Mouse (Mus musculus) heart, postnatal 25 days (tissue): ENCODE measurements around the gene C2cd4b. TPM values are rescaled to one million over a fixed set of nuclear protein-coding genes. Genes with fewer than 3 reads are reported as not detected.

Experiments
- DNase-seq: peaks from one replicate; pipeline ENCODE4 v3.0.0; 2022; ENCODE audit warnings: low spot score
- intact Hi-C: fragments of 180-260 bp; cut with DNase I; formaldehyde crosslinking; loops from one replicate; pipeline ENCODE4 v1.15.1; 2025
- total RNA-seq, 2 experiments: library from RNA; stranded (reverse); gene quantifications; 2 replicates each; pipeline ENCODE4 v1.2.3; 2021

C2cd4b gene
- total RNA-seq, 2 experiments from 2014 or later: 1.6 to 1.9 TPM

DNA sequence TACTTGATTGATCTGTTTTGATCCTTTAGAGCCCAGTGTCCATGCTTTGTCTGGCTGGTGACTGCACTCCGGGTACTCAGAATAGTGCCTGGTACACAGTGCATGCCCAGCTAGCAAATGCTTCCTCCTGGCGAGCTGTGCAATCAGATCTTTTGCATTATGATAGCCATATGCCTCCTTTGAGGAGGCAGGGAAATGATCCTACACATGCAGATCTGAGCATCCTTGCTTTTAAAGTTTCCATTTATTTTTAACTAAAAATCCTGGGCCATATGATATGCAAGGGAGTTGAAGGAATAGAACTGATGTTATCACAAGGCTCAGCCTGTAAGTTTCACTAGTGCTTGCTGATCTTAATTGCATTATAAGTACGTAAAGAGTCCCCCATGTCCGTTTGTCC lies 9.6 kb downstream of the C2cd4b start:
- intact Hi-C loops: no loop called here
- no peak for DNase-seq

DNA sequence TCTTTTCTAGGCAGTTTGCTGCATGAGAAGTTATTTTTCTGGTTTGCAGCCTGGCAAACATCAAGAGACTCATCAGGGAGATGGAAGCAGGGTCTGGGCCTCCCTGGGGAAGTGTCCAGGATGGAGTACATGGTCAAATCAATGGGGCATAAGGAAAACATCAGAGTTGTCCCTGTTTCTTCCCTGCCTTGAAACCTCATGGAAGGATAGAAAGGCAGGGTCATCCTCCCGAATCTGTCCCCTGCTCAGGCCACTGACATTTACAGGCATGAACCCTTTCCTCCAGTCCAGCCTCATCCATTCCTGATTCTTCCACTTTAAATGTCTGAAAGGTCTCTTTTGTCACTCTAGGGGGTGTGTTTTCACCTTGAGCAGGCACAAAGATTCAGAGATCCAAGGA lies 10.2 kb downstream of the C2cd4b start:
- DNase-seq: no peak
- intact Hi-C loops: no loop called here

DNA sequence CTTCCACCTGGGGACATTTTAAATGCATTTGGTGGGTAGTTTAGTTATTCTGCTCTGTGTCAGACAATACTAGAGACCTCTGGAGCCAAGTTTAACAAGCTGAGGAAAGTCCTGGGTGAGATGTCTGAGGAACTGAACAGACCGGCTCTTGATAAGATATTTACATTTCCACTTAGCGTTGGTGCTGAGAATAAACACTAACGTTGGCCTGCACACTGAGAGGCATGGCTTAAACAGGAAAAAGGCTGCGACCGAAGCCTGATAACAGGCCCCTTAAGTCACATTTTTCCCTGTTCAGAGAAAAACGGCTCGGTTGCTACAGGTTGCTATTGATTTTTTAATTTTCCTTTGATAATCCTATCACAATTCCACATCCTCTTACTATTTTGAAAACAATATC lies 12.1 kb downstream of the C2cd4b start:
- intact Hi-C loops: no loop called here
- DNase-seq: no peak

GRCm38 (mm10) chr9:67774201-67774600 lies 15.0 kb downstream of the C2cd4b start:
- intact Hi-C loops: no loop called here
- DNase-seq: no peak

GRCm38 (mm10) chr9:67778553-67778952 lies 19.3 kb downstream of the C2cd4b start:
- intact Hi-C loops: no loop called here
- no peak for DNase-seq

- no peak for DNase-seq
- intact Hi-C loops: no loop called here
Measured at GRCm38 (mm10) chr9:67782786-67783185, 23.5 kb downstream of the C2cd4b start.

GRCm38 (mm10) chr9:67783464-67783863 lies 24.2 kb downstream of the C2cd4b start:
- DNase-seq: no peak
- intact Hi-C loops: no loop called here

GRCm38 (mm10) chr9:67783925-67784324 lies 24.7 kb downstream of the C2cd4b start:
- DNase-seq: no peak
- intact Hi-C loops: no loop called here

GRCm38 (mm10) chr9:67786311-67786710 lies 27.1 kb downstream of the C2cd4b start:
- intact Hi-C loops: no loop called here

DNA sequence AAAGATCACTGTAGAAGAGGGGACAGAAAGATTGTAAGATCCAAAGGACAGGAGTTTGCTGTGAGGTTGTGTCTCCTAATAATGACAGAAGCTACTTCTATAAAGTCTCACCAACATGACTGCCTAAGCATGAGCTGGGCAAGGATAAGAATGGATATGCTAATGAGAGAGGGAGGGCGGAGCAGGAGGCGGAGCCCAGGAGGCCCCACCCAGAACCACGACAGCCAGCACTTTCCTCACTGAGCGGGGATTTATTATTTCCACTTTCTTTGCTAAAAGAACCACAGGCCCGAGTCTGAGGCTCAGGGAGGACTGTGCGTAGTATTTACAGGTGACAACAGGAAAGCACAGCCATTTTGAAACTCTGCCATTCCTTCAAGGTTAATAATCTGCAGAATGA lies 28.4 kb downstream of the C2cd4b start:
- DNase-seq: no peak
- intact Hi-C loops: no loop called here

More at GRCm38 (mm10) chr9:67786311-67786710, 27.1 kb downstream of the C2cd4b start:
- no peak for DNase-seq

DNA sequence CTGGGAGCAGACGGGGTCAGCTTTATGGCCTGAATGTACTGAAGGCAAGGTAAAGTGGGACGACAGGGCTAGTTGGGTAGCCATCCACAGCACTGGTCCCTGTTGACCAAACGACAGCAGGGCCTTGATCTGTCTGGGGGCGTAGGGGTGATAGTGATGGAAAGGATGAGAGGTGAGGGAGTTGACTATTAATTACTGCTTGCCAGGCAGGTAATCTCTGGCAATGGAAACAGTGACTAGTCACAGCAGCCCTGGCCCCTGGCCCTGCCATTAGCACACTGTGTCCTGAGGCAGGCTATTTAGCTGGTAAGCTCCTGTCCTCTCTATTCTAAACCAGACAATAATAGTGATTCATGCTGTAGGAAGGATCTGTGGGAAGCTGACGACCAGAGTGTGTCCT lies 33.2 kb downstream of the C2cd4b start:
- DNase-seq: no peak
- intact Hi-C loops: no loop called here

GRCm38 (mm10) chr9:67793501-67793900 lies 34.3 kb downstream of the C2cd4b start:
- intact Hi-C loops: no loop called here
- no peak for DNase-seq

GRCm38 (mm10) chr9:67794216-67794615 lies 35.0 kb downstream of the C2cd4b start:
- intact Hi-C loops: no loop called here
- DNase-seq: no peak

GRCm38 (mm10) chr9:67794668-67795067 lies 35.4 kb downstream of the C2cd4b start:
- intact Hi-C loops: no loop called here
- DNase-seq: no peak

- intact Hi-C loops: no loop called here
- no peak for DNase-seq
Measured at GRCm38 (mm10) chr9:67795205-67795675, 36.0 kb downstream of the C2cd4b start.

GRCm38 (mm10) chr9:67799078-67799819 lies 40.0 kb downstream of the C2cd4b start:
- no peak for DNase-seq
- intact Hi-C loops: loop anchor here (2.0 kb wide), 1 partner anchor 86 kb away; no protein-coding TSS in a partner anchor

DNA sequence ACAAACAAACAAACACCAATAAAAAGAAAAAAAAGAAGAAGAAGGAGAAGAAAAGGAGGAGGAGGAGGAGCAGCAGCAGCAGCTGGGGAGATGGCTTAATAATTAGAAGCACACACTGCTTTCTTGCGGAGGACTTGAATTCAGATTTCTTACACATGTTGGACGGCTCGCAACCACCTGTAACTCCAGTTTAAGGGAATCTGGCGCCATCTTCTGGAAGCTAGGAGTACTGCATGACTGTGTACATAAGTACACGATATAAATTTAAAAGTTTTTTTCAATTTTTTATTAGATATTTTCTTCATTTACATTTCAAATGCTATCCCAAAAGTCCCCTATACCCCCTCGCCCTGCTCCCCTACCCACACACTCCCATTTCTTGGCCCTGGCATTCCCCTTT lies 43.0 kb downstream of the C2cd4b start:
- DNase-seq: no peak

GRCm38 (mm10) chr9:67807000-67807399 lies 47.8 kb downstream of the C2cd4b start:
- DNase-seq: no peak
- intact Hi-C loops: no loop called here

More for the DNA sequence above, 43.0 kb downstream of the C2cd4b start:
- intact Hi-C loops: loop anchor here (1.0 to 5.0 kb wide), 2 partner anchors 44 to 120 kb away; no protein-coding TSS in a partner anchor

- no peak for DNase-seq
- intact Hi-C loops: no loop called here
Measured at GRCm38 (mm10) chr9:67810527-67810926, 51.3 kb downstream of the C2cd4b start.
